Mouse (Mus musculus) T-helper 2 cell (primary cell): ENCODE data around the gene Ranbp17.

Experiments
- in situ Hi-C: fragments of 300-600 bp; cut with MboI, MseI; formaldehyde crosslinking; loops from one replicate; pipeline ENCODE4 v1.15.1; 2025; ENCODE audit warnings: high pct_unique_total_duplicates

The Ranbp17 gene

GRCm38 (mm10) chr11:33240295-33240694 lies 273.3 kb downstream of the Ranbp17 start:
- in situ Hi-C loops, result no loop called here

DNA sequence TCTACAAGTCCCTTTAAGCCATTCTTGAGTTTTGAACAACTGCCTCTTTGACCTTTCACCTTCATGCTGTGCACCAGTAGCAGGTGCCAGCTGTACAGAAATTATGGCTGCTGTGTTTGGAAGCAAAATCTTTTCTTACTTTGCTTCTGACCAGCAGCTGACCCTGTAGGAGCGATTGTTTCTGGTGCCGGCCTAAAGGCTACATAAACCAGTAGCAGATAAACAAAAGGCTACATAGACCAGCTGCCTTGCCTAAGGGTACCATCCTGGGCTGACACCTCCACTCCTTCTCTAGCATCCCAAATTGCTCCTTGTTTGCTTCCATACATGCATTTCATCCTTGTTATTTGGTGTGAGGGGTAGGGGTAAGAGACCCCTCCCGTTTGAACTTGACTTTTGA lies 279.4 kb downstream of the Ranbp17 start:
- in situ Hi-C loops, result no loop called here

DNA sequence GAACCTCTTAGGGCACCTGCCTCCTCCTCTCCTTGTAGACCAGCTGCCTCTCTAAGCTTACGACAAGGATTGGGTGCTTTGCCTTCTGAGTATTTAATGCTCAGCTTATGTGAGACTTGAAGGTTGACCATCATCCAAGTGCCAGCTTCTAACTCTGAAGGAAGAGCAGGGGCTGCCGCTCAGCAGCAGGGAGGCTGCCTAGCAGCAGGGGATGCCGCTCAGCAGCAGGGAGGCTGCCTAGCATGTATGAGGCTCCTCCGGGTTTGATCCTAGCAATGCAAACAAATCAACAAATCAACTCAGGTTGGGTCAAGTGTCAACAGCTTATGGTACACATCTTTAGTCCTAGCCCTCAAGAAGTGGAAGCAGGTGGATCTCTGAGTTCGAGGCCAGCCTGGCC lies 281.5 kb downstream of the Ranbp17 start:
- in situ Hi-C loops, result no loop called here

GRCm38 (mm10) chr11:33228186-33228585 lies 285.4 kb downstream of the Ranbp17 start:
- in situ Hi-C loops, result no loop called here

DNA sequence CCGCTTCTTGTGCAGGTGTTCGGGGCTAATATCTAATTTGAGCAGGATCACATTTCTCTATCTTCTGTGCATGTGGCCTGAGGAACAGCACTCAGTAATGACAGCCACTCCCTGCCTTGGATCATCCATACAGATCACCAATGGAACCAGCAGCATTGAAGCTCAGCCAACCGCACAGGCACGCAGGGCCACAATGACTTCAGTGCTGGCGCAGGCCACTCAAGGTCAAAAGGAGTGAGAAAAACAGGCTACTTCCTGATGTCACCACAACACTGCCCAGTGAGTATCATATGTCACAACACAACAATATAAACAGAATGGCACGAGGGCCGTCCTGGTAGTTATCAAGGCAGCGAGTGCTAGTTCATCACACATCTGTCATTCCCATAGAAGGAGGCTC lies 287.0 kb downstream of the Ranbp17 start:
- in situ Hi-C loops, result no loop called here

DNA sequence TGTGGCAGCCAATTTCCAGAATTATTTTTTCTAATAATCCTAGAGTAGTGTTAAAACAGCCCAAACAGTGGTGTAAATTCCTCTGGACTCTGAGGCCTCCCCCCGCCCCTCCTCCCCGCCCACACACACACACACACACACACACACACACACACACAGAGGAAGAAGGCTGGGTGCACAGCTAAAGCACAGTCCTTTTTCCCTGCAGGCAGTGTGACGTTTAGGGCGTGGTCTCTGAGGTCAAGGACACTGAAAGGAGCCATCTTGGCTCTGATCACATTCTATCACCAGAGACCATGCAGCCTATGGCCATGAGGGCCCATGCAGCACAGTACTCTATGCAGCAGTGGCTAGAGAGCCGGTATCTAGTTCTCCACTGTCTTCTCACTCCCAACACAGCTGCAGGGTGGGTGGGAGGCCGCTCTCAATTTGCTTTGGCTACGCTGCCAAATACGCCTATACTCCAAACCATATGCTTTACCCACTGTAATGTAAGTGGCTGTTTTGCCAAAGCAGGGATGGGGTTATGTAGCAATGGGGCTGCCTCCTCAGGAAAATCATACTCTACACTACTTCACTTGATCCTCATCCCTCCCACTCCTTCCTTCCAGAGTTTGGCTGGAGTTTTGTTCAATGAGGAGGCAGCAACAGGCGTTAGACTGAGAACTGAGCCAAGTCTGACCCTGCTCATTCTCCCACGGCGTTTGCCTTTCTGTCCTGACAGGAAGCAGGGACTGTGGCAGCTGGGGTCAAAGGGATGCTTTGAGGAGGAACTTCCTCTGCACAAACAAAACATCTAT lies 291.8 kb downstream of the Ranbp17 start:
- in situ Hi-C loops, result no loop called here

GRCm38 (mm10) chr11:33220763-33221162 lies 292.8 kb downstream of the Ranbp17 start:
- in situ Hi-C loops, result no loop called here

DNA sequence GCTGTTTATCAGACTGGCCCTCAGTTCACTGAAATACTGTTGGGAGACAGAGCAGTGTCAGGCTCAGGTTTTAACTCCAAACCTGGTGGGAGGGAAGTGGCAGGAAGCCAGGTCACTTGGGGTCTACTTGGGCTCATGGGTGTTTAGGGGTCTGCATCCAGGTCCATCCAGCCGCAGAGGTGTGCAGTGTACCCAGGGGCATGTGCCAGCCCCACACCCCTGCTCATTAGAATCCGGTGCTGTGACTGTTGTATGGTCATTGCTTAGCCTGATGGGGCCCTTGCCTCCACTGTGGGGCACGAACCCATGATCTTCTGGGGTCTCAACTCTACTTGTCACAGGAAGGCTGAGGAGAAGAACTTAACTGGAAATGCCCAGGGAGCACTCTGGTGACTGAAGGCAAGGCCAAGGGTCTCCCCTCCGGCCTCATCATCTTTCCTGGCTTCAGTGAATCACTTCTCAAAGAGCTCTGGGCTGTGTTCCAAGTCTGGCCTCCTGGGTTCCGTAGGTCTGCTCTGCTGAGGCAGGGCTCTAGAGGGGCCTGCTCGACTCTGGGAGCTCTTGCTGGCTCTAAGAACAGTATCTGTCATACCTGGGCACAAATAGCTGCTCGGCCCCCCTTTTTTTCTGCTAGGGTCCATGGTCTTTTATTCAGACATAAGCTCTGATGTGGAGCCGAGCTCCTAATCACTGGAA lies 296.0 kb downstream of the Ranbp17 start:
- in situ Hi-C loops, result loop anchor here (10.0 kb wide), 1 partner anchor 947 kb away; no protein-coding TSS in a partner anchor

DNA sequence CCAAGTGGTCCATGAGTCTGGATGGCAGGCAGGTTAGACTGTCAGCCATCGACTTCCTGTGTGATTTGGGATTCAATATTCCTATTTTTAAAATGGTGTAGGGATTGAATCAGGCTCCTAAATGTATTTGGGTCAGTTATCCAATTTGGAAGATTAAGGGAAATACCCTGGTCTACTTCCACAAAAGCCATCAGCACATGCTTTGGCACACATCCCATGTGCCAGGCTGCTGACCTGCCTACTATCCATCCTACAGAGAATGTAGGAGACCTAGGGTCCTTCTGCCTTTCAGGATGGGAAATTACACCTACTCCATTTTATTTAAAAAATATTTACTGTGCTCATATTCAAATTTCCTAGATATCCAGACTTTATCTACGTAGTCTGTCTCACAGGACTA lies 306.1 kb downstream of the Ranbp17 start:
- in situ Hi-C loops, result no loop called here

DNA sequence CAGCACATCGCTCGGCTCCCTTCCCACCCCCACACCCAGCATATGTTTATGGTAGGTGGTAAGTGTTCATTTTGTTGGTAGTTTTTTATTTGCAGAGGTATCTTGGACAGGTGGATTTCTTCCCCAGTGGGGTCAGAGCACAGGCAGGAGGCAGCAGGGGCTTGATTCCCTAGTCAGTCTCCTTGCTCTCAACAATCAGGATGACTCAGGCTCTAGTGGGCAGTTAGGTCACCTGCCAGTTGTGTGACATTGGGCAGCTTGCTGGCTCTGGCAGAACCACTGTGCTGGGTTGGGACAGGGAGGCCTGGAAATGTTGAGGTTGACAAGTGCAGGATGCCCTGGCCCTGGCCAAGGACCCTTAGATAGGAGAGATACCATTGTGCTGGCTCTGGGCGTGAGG lies 308.6 kb downstream of the Ranbp17 start:
- in situ Hi-C loops, result no loop called here

- in situ Hi-C loops, result no loop called here
Observed at GRCm38 (mm10) chr11:33204329-33204705, 309.2 kb downstream of the Ranbp17 start.

- in situ Hi-C loops, result no loop called here
Observed at GRCm38 (mm10) chr11:33203383-33204328, 309.9 kb downstream of the Ranbp17 start, which contains the start of gene Tlx3. Tlx3 (minus strand) TSS chr11:33203589.

DNA sequence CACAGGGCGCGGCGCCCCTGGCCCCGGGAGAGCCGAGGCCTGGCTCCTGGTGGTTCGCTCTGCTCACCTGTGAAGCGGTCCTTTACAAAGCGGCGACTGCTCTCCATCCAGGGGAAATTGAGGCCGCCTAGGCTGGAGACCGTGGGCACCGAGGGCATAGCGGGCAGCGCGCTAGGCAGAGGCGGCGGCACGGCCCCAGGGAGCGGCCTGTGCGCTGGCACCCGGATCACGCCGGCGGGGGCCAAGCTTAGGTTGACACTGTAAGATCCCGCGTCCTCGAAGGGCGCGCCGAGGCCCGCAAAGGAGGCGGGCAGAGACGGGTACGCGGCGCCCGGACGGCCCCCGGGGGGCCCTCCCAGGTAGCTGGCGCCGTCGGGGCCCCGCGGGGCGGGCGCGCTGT lies 310.6 kb downstream of the Ranbp17 start:
- in situ Hi-C loops, result no loop called here

- in situ Hi-C loops, result no loop called here
Observed at GRCm38 (mm10) chr11:33202296-33202695, 311.2 kb downstream of the Ranbp17 start.

DNA sequence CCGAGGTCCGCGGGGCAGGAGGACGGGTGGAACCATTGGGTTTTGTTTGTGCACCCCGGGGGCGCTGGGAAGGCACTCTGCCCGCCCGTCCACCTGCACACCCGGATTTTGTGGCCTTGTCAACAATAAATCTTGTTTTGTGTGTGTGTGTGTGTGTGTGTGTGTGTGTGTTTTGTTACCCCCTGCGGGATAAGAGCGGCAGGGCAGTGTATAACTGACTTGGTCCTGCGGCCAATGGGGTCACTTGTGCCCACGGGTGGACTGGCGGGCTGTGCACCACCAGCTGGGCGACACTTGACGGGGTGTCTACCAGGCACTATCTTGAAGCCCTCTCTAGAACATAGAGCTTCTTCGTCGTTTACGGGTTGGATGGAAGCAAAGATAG lies 311.9 kb downstream of the Ranbp17 start:
- in situ Hi-C loops, result no loop called here

- in situ Hi-C loops, result no loop called here
Observed at GRCm38 (mm10) chr11:33200764-33201625, 312.6 kb downstream of the Ranbp17 start.

DNA sequence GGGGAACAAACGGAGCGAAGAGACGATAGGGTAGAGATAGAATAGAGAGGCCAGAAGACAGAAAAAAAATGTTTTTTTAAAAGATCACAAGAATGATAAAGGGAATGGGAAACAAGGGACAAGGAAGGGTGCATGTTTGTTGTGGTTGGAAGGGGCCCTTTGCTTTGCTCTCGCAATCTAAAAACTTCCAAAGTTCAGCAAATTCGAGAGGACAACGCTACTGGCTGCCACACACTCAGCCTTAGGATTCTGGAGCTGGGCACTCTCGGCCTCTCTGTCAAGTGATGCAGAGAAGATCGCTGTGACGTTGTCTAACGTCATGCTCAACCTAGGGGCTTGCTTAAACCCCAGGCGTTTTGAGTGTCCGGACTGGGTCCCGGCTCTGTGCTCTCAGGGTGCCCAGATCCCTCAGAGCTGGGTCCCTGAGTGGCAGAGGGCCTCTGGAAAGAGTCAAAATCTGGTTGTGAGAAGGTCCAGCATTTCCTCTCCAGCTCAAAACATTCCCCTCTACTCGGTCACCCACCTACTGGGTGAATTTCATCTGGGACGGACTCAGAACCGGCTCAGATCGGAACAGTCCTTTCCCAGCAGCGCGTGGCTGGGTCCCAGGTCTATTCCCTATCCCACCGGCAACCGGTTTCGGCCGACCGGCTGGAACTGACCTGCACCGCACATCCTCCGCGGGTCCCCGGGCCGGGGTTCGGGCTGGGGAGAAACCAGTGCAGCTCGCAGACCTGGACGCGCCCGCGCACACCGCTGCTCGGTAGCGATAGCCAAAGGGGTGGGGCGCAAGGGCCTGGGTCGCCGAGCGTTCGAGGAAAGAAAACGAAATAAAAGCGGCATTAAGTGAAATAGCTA lies 313.4 kb downstream of the Ranbp17 start:
- in situ Hi-C loops, result no loop called here

GRCm38 (mm10) chr11:33199117-33199514 lies 314.4 kb downstream of the Ranbp17 start:
- in situ Hi-C loops, result no loop called here

GRCm38 (mm10) chr11:33198351-33199116 lies 315.0 kb downstream of the Ranbp17 start:
- in situ Hi-C loops, result no loop called here
